27 mouse cellular contexts compared by ENCODE assay signal in genomic region chr19:37714681-37715080, GRCm38 (mm10). TPM values are rescaled to one million over a fixed set of nuclear protein-coding genes. Genes with fewer than 3 reads are reported as not detected.
"Had no signal": no experiment of that assay in that cellular context is flagged by ENCODE, and none has a peak within 500 bp of the region (broad histone marks: within the 10 kb centered on the region; RNA-seq: fewer than 3 reads in every experiment).

No protein-coding gene starts in this region.

- DNase-seq: kidney, adult 11 months; kidney, adult 8-10 months; kidney, postnatal 10 days; kidney, postnatal 36 days; layer of hippocampus, postnatal 36 days; liver, postnatal 0 days; lung, embryonic 14.5 days; midbrain, embryonic 14.5 days; right cerebral cortex, adult 18-20 months; right cerebral cortex, postnatal 14 days; right cerebral cortex, postnatal 4 days; thymus, adult 2 months; thymus, postnatal 14 days; thymus, postnatal 4 days had no signal

- H3K9me3 ChIP-seq: kidney, embryonic 15.5 days; neural tube, embryonic 15.5 days had no signal

- H3K36me3 ChIP-seq: kidney, embryonic 15.5 days; neural tube, embryonic 12.5 days; neural tube, embryonic 15.5 days had no signal

- H3K27ac ChIP-seq: kidney, embryonic 15.5 days; left cerebral cortex, adult 2 months; macrophage; neural tube, embryonic 12.5 days; neural tube, embryonic 15.5 days; stomach, postnatal 0 days had no signal

- H3K4me2 ChIP-seq: kidney, embryonic 15.5 days; liver, embryonic 11.5 days; lung, embryonic 14.5 days; midbrain, embryonic 11.5 days; neural tube, embryonic 12.5 days; neural tube, embryonic 15.5 days had no signal

- ATAC-seq: liver, postnatal 0 days; lung, postnatal 0 days had no signal

- H3K4me1 ChIP-seq: kidney, embryonic 15.5 days; neural tube, embryonic 12.5 days; neural tube, embryonic 15.5 days had no signal

- H3K27me3 ChIP-seq: kidney, embryonic 15.5 days; neural tube, embryonic 12.5 days; neural tube, embryonic 15.5 days had no signal

- H3K4me3 ChIP-seq: kidney, embryonic 15.5 days; left cerebral cortex, adult 2 months; megakaryocyte, embryonic 14.5 days; neural tube, embryonic 12.5 days; neural tube, embryonic 15.5 days had no signal

- H3K9ac ChIP-seq: kidney, embryonic 15.5 days; liver, postnatal 0 days; lung, embryonic 14.5 days; neural tube, embryonic 12.5 days; neural tube, embryonic 15.5 days had no signal

RNA-seq across cellular contexts. Expression of gene Cyp26a1, which starts 17.1 kb away (rescaled TPM):
- total RNA-seq: left cerebral cortex, postnatal 36 days; midbrain, postnatal 0 days had no signal
- polyA plus RNA-seq: lung, embryonic 14.5 days; macrophage; midbrain, embryonic 14.5 days had no signal

RNA-seq across cellular contexts. Expression of gene Cyp26c1, which starts 29.3 kb away (rescaled TPM):
- total RNA-seq: left cerebral cortex, postnatal 36 days; midbrain, postnatal 0 days had no signal
- polyA plus RNA-seq: kidney, embryonic 15.5 days; liver, postnatal 0 days; lung, embryonic 14.5 days; lung, postnatal 0 days; macrophage; midbrain, embryonic 11.5 days; midbrain, embryonic 14.5 days; midbrain, postnatal 0 days; neural tube, embryonic 12.5 days; neural tube, embryonic 15.5 days; stomach, embryonic 14.5 days; stomach, postnatal 0 days had no signal
